Mouse (Mus musculus): ENCODE results near the gene Spocd1. TPM values are rescaled to one million over a fixed set of nuclear protein-coding genes. Genes with fewer than 3 reads are reported as not detected.

Gene Spocd1
- polyA plus RNA-seq, 1 experiment from 2014 or later = 0.15 TPM

DNA sequence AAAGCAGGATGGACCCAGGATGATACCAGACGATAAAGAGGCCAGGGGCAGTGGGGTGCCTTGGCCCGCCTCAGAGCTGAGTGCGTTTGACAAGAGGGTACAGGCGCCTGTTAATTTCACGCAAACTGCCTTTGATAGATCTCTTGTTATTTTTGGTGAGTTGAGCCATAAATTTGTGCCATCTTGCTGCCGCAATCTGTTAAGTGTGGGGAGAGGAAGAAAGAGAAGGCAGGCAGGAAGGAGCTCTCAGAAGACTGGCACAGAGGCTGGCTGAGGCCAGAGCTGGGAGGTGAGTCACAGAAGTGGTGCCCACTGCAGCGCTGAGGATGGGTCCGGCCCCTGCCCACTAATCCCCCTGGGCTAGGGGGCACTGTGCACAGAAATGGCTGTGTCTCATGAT is 66.2 kb downstream of the Spocd1 start:
- ATAC-seq (replicated peaks; ENCODE audit: low FRiP score, low TSS enrichment, low read depth) (no peak), DNase-seq (ENCODE audit: low spot score) (no peak)
- H3K27me3 ChIP-seq (replicated peaks; ENCODE audit: control insufficient read depth, insufficient read depth, low read length) = peaks cover 9% of the 10 kb centered on the region; the same call in 1 of the 2 replicates
- no peaks in the 10 kb centered on the region for H3K9me3 ChIP-seq (ENCODE audit: control insufficient read depth, low read length)
- H3K4me1 ChIP-seq (replicated peaks; ENCODE audit: control insufficient read depth, insufficient read depth, low read length) = no peaks in the 10 kb centered on the region
- H3K4me3 ChIP-seq (ENCODE audit: low read depth, low read length) = no peak overlapping the region
- H3K27ac ChIP-seq (ENCODE audit: low read depth) = no peak overlapping the region
- WGBS = 80% methylated on average over 8 of the region's 8 CpGs
- H3K9ac ChIP-seq (ENCODE audit: low read length) = no peak overlapping the region
- H3K4me2 ChIP-seq (ENCODE audit: low read length) = no peak overlapping the region
- H3K36me3 ChIP-seq (ENCODE audit: control insufficient read depth, insufficient read depth, low read length) = no peaks in the 10 kb centered on the region

DNA sequence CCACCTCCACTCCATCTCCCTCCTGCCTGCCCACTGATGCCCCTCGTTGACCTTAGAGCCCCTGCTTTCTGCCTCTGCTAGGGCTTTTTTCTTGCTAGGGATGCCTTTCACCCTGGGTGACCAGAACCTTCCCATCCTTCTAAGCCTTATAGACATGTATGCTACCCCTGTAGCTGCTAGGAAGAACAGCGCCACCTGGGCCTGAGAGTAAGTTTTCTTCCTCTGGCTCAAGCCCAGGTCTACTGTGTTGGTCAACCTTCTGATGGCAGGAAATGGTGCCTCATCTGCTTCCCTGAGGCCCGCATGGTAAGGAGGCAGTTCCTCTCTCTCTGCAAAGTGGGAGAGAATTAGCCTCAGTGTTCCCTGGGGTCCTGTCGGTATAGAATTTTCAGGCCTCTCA is 67.0 kb downstream of the Spocd1 start:
- H3K36me3 ChIP-seq (ENCODE audit: control insufficient read depth, insufficient read depth, low read length) = no peaks in the 10 kb centered on the region
- peaks cover 9% of the 10 kb centered on the region; the same call in 1 of the 2 replicates for H3K27me3 ChIP-seq (replicated peaks; ENCODE audit: control insufficient read depth, insufficient read depth, low read length)
- no peak for DNase-seq (ENCODE audit: low spot score)
- no peak overlapping the region for H3K4me2 ChIP-seq (ENCODE audit: low read length)
- H3K9me3 ChIP-seq (ENCODE audit: control insufficient read depth, low read length) = no peaks in the 10 kb centered on the region
- no peak overlapping the region for H3K4me3 ChIP-seq (ENCODE audit: low read depth, low read length)
- no peak for ATAC-seq (replicated peaks; ENCODE audit: low FRiP score, low TSS enrichment, low read depth)
- no peaks in the 10 kb centered on the region for H3K4me1 ChIP-seq (replicated peaks; ENCODE audit: control insufficient read depth, insufficient read depth, low read length)
- H3K9ac ChIP-seq (ENCODE audit: low read length) = no peak overlapping the region
- WGBS = 72% methylated on average over 4 of the region's 4 CpGs
- no peak overlapping the region for H3K27ac ChIP-seq (ENCODE audit: low read depth)

DNA sequence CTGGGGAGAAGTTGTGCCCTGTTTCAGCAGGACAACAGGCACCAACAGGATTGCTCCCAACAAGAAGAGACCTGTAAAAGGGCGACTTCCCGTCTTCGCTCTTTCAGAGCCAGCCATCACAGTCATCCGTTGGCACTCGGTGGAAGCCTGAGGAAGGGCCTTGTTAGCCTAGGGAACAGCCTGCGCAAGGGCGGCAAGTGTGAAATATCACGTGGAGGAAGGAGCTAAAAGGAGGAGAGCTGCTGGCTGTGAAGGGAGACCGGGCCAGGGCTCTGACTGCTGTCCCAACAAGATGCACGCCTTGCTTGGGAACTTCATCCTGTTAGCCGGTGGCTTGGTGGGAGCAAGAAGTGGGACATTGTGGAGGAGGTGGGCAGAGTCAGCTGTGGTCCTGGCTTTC is 69.1 kb downstream of the Spocd1 start:
- H3K27me3 ChIP-seq (replicated peaks; ENCODE audit: control insufficient read depth, insufficient read depth, low read length) = peaks cover 9% of the 10 kb centered on the region; the same call in 1 of the 2 replicates
- H3K4me2 ChIP-seq (ENCODE audit: low read length) = no peak overlapping the region
- no peaks in the 10 kb centered on the region for H3K9me3 ChIP-seq (ENCODE audit: control insufficient read depth, low read length)
- no peak overlapping the region for H3K4me3 ChIP-seq (ENCODE audit: low read depth, low read length)
- DNase-seq (ENCODE audit: low spot score) (no peak), ATAC-seq (replicated peaks; ENCODE audit: low FRiP score, low TSS enrichment, low read depth) (no peak)
- H3K27ac ChIP-seq (ENCODE audit: low read depth) = no peak overlapping the region
- no peaks in the 10 kb centered on the region for H3K4me1 ChIP-seq (replicated peaks; ENCODE audit: control insufficient read depth, insufficient read depth, low read length)
- H3K36me3 ChIP-seq (ENCODE audit: control insufficient read depth, insufficient read depth, low read length) = no peaks in the 10 kb centered on the region
- WGBS = 57% methylated on average over 11 of the region's 11 CpGs
- no peak overlapping the region for H3K9ac ChIP-seq (ENCODE audit: low read length)

DNA sequence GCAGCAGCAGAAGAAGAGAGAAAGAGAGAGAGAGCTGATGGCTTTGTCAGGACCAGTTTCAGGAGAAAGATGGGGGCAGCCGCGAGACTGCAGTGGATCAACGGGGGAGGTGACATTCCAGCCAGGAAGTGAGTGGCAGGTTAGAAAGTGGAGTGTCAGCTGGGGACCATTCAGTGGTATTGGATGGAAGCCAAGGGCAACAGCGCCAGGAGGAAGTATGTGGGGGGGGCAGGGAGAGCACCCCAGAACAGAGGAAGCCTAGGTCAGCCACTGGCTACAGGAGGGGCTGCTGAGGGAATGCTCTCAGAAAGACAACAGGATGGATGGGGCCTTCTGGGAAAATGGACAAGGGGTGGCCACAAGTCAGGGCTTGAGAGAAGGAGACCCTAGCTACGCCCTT is 72.7 kb downstream of the Spocd1 start:
- Histone ChIP-seq H3K4me1 (replicated peaks; ENCODE audit: control insufficient read depth, insufficient read depth, low read length) (0 out of 2 replicates have a peak, but pooled peaks cover 3% of the 10 kb centered on the region), H3K36me3 (ENCODE audit: control insufficient read depth, insufficient read depth, low read length) (no peaks in the 10 kb centered on the region), H3K27ac (ENCODE audit: low read depth) (no peak overlapping the region), H3K9me3 (ENCODE audit: control insufficient read depth, low read length) (no peaks in the 10 kb centered on the region), H3K4me3 (ENCODE audit: low read depth, low read length) (no peak overlapping the region), H3K4me2 (ENCODE audit: low read length) (no peak overlapping the region), H3K9ac (ENCODE audit: low read length) (no peak overlapping the region), H3K27me3 (replicated peaks; ENCODE audit: control insufficient read depth, insufficient read depth, low read length) (peaks cover 9% of the 10 kb centered on the region; the same call in 1 of the 2 replicates)
- DNase-seq (ENCODE audit: low spot score) (no peak), ATAC-seq (replicated peaks; ENCODE audit: low FRiP score, low TSS enrichment, low read depth) (no peak)
- 38% methylated on average over 5 of the region's 5 CpGs for WGBS

DNA sequence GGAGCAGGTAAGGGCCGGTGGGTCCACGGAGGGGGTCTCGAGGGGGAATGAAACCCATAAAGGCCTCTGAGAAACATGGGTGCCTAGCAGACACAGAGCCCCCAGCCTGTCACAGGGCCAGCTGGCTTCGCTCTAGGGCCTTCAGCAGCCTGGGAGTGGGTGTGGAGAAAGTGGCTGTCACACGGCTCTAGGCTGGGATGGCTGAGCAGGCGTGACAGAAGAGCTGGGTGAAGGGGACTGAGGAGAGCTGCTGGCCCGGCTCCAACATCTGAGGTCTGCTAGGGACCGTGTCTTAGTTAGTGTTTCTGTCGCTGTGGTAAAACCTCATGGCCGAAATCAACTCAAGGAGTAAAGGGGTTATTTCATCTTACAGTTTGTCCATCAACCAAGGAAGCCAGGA is 73.1 kb downstream of the Spocd1 start:
- WGBS = 67% methylated on average over 10 of the region's 10 CpGs
- Histone ChIP-seq H3K4me3 (ENCODE audit: low read depth, low read length) (no peak overlapping the region), H3K9me3 (ENCODE audit: control insufficient read depth, low read length) (no peaks in the 10 kb centered on the region), H3K4me2 (ENCODE audit: low read length) (no peak overlapping the region), H3K36me3 (ENCODE audit: control insufficient read depth, insufficient read depth, low read length) (no peaks in the 10 kb centered on the region), H3K4me1 (replicated peaks; ENCODE audit: control insufficient read depth, insufficient read depth, low read length) (0 out of 2 replicates have a peak, but pooled peaks cover 4% of the 10 kb centered on the region), H3K27me3 (replicated peaks; ENCODE audit: control insufficient read depth, insufficient read depth, low read length) (peaks cover 11% of the 10 kb centered on the region; the same call in 1 of the 2 replicates), H3K27ac (ENCODE audit: low read depth) (no peak overlapping the region), H3K9ac (ENCODE audit: low read length) (no peak overlapping the region)
- DNase-seq (ENCODE audit: low spot score) = no peak
- ATAC-seq (replicated peaks; ENCODE audit: low FRiP score, low TSS enrichment, low read depth) = no peak

DNA sequence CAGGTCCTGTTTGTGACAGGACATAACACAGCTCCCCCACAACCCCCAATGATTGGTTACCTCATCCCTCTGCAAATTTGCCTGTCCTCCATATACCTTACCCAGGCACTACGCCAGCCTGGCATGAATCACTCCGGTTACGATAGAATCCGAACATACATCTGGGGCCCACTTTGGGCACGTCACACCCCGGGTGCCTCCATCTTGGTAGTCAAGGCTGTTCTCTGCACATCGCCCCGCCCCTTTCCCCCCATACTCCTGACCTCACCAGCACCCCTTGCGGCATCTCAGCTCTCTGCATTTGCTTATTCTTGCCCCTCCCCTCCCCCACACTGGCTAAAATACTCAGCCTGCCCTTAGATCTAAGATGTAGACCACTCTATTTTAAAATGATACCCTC is 76.5 kb downstream of the Spocd1 start:
- 0 out of 2 replicates have a peak, but pooled peaks cover 4% of the 10 kb centered on the region for H3K4me1 ChIP-seq (replicated peaks; ENCODE audit: control insufficient read depth, insufficient read depth, low read length)
- H3K27ac ChIP-seq (ENCODE audit: low read depth) = no peak overlapping the region
- DNase-seq (ENCODE audit: low spot score) (no peak), ATAC-seq (replicated peaks; ENCODE audit: low FRiP score, low TSS enrichment, low read depth) (no peak)
- H3K36me3 ChIP-seq (ENCODE audit: control insufficient read depth, insufficient read depth, low read length) = no peaks in the 10 kb centered on the region
- 62% methylated on average over 9 of the region's 9 CpGs for WGBS
- H3K9me3 ChIP-seq (ENCODE audit: control insufficient read depth, low read length) = no peaks in the 10 kb centered on the region
- H3K4me2 ChIP-seq (ENCODE audit: low read length) = no peak overlapping the region
- no peak overlapping the region for H3K4me3 ChIP-seq (ENCODE audit: low read depth, low read length)
- peaks cover 21% of the 10 kb centered on the region; the same call in 1 of the 2 replicates for H3K27me3 ChIP-seq (replicated peaks; ENCODE audit: control insufficient read depth, insufficient read depth, low read length)
- H3K9ac ChIP-seq (ENCODE audit: low read length) = no peak overlapping the region

DNA sequence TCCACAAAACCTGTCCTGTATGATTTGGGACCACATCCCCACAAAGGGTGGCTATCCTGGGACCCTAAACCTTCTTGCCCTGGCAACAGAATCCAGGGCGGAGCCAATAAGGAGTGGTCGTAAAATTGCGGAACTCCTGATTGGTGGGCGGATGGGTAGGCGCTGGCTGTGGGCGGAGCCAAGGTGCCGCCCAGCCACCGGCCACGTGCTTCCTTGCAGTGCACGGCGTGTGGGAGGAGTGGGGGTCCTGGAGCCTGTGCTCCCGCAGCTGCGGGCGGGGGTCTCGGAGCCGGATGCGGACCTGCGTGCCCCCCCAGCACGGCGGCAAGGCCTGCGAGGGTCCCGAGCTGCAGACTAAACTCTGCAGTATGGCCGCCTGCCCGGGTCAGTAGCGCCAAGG is 77.5 kb downstream of the Spocd1 start:
- no peak for ATAC-seq (replicated peaks; ENCODE audit: low FRiP score, low TSS enrichment, low read depth)
- Histone ChIP-seq H3K4me2 (ENCODE audit: low read length) (peak overlapping the region; percentile 50), H3K36me3 (ENCODE audit: control insufficient read depth, insufficient read depth, low read length) (no peaks in the 10 kb centered on the region), H3K27ac (ENCODE audit: low read depth) (no peak overlapping the region), H3K4me1 (replicated peaks; ENCODE audit: control insufficient read depth, insufficient read depth, low read length) (0 out of 2 replicates have a peak, but pooled peaks cover 4% of the 10 kb centered on the region), H3K9ac (ENCODE audit: low read length) (no peak overlapping the region), H3K4me3 (ENCODE audit: low read depth, low read length) (peak overlapping the region; percentile 14; the same call in 1 of the 2 replicates), H3K27me3 (replicated peaks; ENCODE audit: control insufficient read depth, insufficient read depth, low read length) (peaks cover 21% of the 10 kb centered on the region; the same call in 1 of the 2 replicates), H3K9me3 (ENCODE audit: control insufficient read depth, low read length) (no peaks in the 10 kb centered on the region)
- DNase-seq (ENCODE audit: low spot score) = no peak
- WGBS = 12% methylated on average over 25 of the region's 25 CpGs

Other genes with a start within 250 kb of the Spocd1 start
- 26.6 and 28.9 TPM in 2 replicates for gene Tmem39b, start 232.4 kb upstream of the Spocd1 start, polyA plus RNA-seq (2014; fragmentation: Nextera tagmentation; extraction: Ambion mirVana)
- 96.5 and 106 TPM in 2 replicates for gene Khdrbs1, start 186.9 kb upstream of the Spocd1 start, polyA plus RNA-seq (2014; fragmentation: Nextera tagmentation; extraction: Ambion mirVana)
- 276 and 279 TPM in 2 replicates for gene Ptp4a2, start 118.0 kb upstream of the Spocd1 start, polyA plus RNA-seq (2014; fragmentation: Nextera tagmentation; extraction: Ambion mirVana)
- 2.7 and 2.9 TPM in 2 replicates for gene Adgrb2, start 55.6 kb downstream of the Spocd1 start, polyA plus RNA-seq (2014; fragmentation: Nextera tagmentation; extraction: Ambion mirVana)
- gene Col16a1, start 118.6 kb downstream of the Spocd1 start, polyA plus RNA-seq (2014; fragmentation: Nextera tagmentation; extraction: Ambion mirVana) = 55.1 and 56.9 TPM in 2 replicates
- gene Pef1, start 173.3 kb downstream of the Spocd1 start, polyA plus RNA-seq (2014; fragmentation: Nextera tagmentation; extraction: Ambion mirVana) = 70.4 and 74.5 TPM in 2 replicates
- gene Hcrtr1, start 210.1 kb downstream of the Spocd1 start, polyA plus RNA-seq (2014; fragmentation: Nextera tagmentation; extraction: Ambion mirVana) = 0.15 TPM in 1 of 2 replicates, not detected in the other
- gene Tinagl1, start 245.9 kb downstream of the Spocd1 start, polyA plus RNA-seq (2014; fragmentation: Nextera tagmentation; extraction: Ambion mirVana) = 27.0 and 39.6 TPM in 2 replicates

Measured in intestine, embryonic 14.5 days (tissue).